Comparison of ENCODE assay signal across 8 mouse cellular contexts in the genomic region with DNA sequence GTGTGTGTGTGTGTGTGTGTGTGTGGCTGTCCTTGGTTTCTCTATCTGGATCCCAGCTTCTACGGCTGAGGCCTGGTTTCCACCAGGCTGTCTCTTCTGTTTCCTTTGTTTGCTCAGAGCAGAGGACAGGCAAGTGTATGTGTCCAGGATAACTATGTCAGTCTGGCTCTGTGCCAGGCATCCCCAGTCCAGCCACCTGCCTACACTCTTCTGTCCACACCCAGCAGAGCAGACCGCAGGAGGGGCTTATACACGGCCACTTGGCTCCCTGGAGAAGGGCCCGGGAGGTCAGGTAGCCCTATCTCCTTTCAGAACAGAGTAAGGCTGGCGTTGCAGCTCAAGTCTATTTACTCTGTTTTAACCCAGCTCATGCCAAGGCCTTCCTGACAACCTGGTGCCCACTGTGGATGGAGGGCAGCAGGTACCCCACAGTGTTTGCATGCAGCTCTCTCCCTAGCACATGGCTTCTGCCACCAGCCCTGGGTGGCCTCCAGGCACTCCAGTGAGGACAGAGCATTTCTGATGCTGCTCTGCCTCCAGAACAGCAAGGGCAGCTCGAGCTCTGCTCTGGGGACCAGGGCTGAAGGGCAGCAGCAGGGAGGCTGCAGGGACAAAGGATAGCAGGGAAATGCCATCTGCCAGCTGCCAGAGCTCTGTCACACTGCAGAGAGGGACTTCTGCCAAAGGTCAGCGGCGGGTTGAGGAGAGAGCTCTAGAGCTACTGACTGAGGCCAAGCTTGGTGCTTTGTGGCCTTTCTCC.
A peak's percentile ranks its signal among the peaks of the same experiment; 100 is the strongest.
DNase-seq lines count a peak whose midpoint lies in the region; ATAC-seq lines count a peak whose summit lies in the region.

No protein-coding gene starts in this region.

- H3K36me3 ChIP-seq in kidney, embryonic 16.5 days (ENCODE audit: insufficient read depth, low read length): no peaks in the 10 kb centered on the region
- no peaks in the 10 kb centered on the region for H3K36me3 ChIP-seq in midbrain, embryonic 11.5 days (ENCODE audit: control insufficient read depth, insufficient read depth, low read length)

- H3K4me1 ChIP-seq in kidney, embryonic 16.5 days (ENCODE audit: insufficient read depth, low read length): no peaks in the 10 kb centered on the region
- H3K4me1 ChIP-seq in midbrain, embryonic 11.5 days (ENCODE audit: control insufficient read depth, insufficient read depth, low read length): peaks cover 23% of the 10 kb centered on the region

- peak; percentile 60 for ATAC-seq in kidney, embryonic 16.5 days (ENCODE audit: low FRiP score, low TSS enrichment)
- ATAC-seq in midbrain, embryonic 11.5 days (ENCODE audit: low FRiP score): peak; percentile 59
- ATAC-seq in monocyte, adult 5-6 weeks (replicated peaks; ENCODE audit: insufficient number of reproducible peaks, low FRiP score, low TSS enrichment, poor library complexity, severe bottlenecking): no peak

- no peak overlapping the region for H3K27ac ChIP-seq in kidney, embryonic 16.5 days (ENCODE audit: low read length)
- H3K27ac ChIP-seq in midbrain, embryonic 11.5 days (ENCODE audit: low read depth, low read length): peak overlapping the region; percentile 65

- intact Hi-C loops in gastrocnemius, postnatal 14 days (cut with DNase I; ENCODE audit: low total_unique reads): no loop called here

- no peaks in the 10 kb centered on the region for H3K9me3 ChIP-seq in kidney, embryonic 16.5 days (ENCODE audit: low read length)
- no peaks in the 10 kb centered on the region for H3K9me3 ChIP-seq in midbrain, embryonic 11.5 days (ENCODE audit: control insufficient read depth, low read length)

- no peak overlapping the region for H3K9ac ChIP-seq in kidney, embryonic 16.5 days (replicated peaks; ENCODE audit: low read length)
- peak overlapping the region; percentile 33 for H3K9ac ChIP-seq in midbrain, embryonic 11.5 days (ENCODE audit: low read length)

- no peaks in the 10 kb centered on the region for H3K27me3 ChIP-seq in kidney, embryonic 16.5 days (ENCODE audit: insufficient read depth, low read length)
- no peaks in the 10 kb centered on the region for H3K27me3 ChIP-seq in midbrain, embryonic 11.5 days (ENCODE audit: control insufficient read depth, insufficient read depth, low read length)

- peak; percentile 90 for DNase-seq in adrenal gland, postnatal 14 days
- DNase-seq in cerebellum, adult 9-10 months: peak; percentile 86
- peak; percentile 72 for DNase-seq in gastrocnemius, postnatal 14 days
- no peak for DNase-seq in midbrain, embryonic 11.5 days (ENCODE audit: low spot score, missing footprints)
- no peak for DNase-seq in urinary bladder, postnatal 10 days (ENCODE audit: low spot score)
- DNase-seq in ovary, adult 18-20 months (ENCODE audit: low spot score): no peak

- no peak overlapping the region for H3K4me3 ChIP-seq in kidney, embryonic 16.5 days (ENCODE audit: low read length)
- no peak overlapping the region for H3K4me3 ChIP-seq in midbrain, embryonic 11.5 days (ENCODE audit: low read depth, low read length)

- H3K4me2 ChIP-seq in kidney, embryonic 16.5 days (replicated peaks; ENCODE audit: low read depth, low read length): no peak overlapping the region
- H3K4me2 ChIP-seq in midbrain, embryonic 11.5 days: no peak overlapping the region

- 50% methylated on average over 8 of the region's 8 CpGs for WGBS in kidney, embryonic 16.5 days
- 52% methylated on average over 8 of the region's 8 CpGs for WGBS in midbrain, embryonic 11.5 days

Comparison
In these comparisons a context has a peak if more than half of its experiments do, and no peak if none do; other contexts are left out.
1. DNase-seq: peak in adrenal gland, postnatal 14 days (single experiment), cerebellum, adult 9-10 months (single experiment) and gastrocnemius, postnatal 14 days (single experiment); none in midbrain, embryonic 11.5 days (single experiment), urinary bladder, postnatal 10 days (single experiment) and ovary, adult 18-20 months (single experiment).